In the genomic region with DNA sequence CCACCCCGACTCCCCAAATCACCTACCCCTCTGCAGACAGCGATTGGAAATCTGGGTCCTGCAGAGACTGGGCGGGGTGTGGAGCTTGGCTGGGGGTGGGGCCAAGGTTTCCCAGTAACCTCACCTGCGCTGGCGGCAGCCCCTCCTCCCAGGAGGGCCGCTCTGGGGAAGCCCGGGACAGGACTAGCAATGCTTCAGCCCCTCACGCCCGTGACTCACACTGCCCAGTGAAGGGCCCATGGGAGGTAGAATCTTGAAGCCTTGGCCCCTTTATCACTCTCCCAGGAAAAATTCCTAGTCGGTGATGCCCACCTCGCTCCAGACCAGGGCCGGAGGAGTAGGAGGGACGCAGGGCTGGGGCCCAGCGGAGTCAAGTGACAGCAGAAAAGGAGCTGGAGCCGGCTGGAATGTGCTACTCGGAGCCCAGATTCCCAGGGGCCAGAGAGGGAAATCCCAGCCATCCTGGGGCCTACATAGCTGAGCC, we compare ENCODE assay signal across 8 mouse cellular contexts. TPM values are rescaled to one million over a fixed set of nuclear protein-coding genes. Genes with fewer than 3 reads are reported as not detected.
A peak's percentile ranks its signal among the peaks of the same experiment; 100 is the strongest.
DNase-seq lines count a peak whose midpoint lies in the region; ATAC-seq and TF ChIP-seq lines count a peak whose summit lies in the region.

No protein-coding gene starts in this region.

- in situ Hi-C loops in ES-E14 (cut with MboI; ENCODE audit: low sequenced_read_pairs in 2 of 2, unreplicated experiment in 2 of 2), result no loop called here

- DNase-seq in ES-E14 (ENCODE audit: low read depth, low spot score), result no peak
- peak; percentile 78 for DNase-seq in cerebellum, adult 11-12 months
- no peak for DNase-seq in forebrain, postnatal 0 days
- no peak for DNase-seq in liver, postnatal 0 days
- peak; percentile 49 for DNase-seq in retina, embryonic 14.5 days (ENCODE audit: low spot score)
- no peak for DNase-seq in left cerebral cortex, postnatal 4 days
- DNase-seq in left cerebral cortex, postnatal 14 days (ENCODE audit: low spot score in 2 of 2), result no peak

- H3K4me2 ChIP-seq in forebrain, postnatal 0 days (ENCODE audit: low read depth), result peak overlapping the region; percentile 70
- H3K4me2 ChIP-seq in intestine, postnatal 0 days (replicated peaks; ENCODE audit: low read depth), result peak overlapping the region; percentile 91
- H3K4me2 ChIP-seq in liver, postnatal 0 days (ENCODE audit: low read depth, low read length), result peak overlapping the region; percentile 35; the same call in 1 of the 2 replicates

- no peak overlapping the region for H3K27ac ChIP-seq in ES-E14 (ENCODE audit: insufficient read depth, low read depth, low read length, poor library complexity, severe bottlenecking)
- H3K27ac ChIP-seq in forebrain, postnatal 0 days (ENCODE audit: low read depth, low read length), result peak overlapping the region; percentile 96
- peak overlapping the region; percentile 90 for H3K27ac ChIP-seq in intestine, postnatal 0 days (ENCODE audit: low read depth, low read length)
- 0 out of 2 replicates have a peak overlapping the region, but pooled peaks have one; percentile 29 for H3K27ac ChIP-seq in liver, postnatal 0 days (ENCODE audit: low read depth)

- WGBS in forebrain, postnatal 0 days, result 5% methylated on average over 16 of the region's 16 CpGs
- WGBS in intestine, postnatal 0 days, result 3% methylated on average over 16 of the region's 16 CpGs
- 18% methylated on average over 16 of the region's 16 CpGs for WGBS in liver, postnatal 0 days (ENCODE audit: insufficient replicate concordance)

- H3K4me3 ChIP-seq in ES-E14 (ENCODE audit: insufficient read depth in 1 of 2, low read depth in 1 of 2, low read length in 2 of 2, poor library complexity in 1 of 2, severe bottlenecking in 1 of 2), result peak overlapping the region; percentile 67 to 81; a peak in 3 of 4 replicates
- H3K4me3 ChIP-seq in forebrain, postnatal 0 days (ENCODE audit: low read depth, low read length), result peak overlapping the region; percentile 69
- peak overlapping the region; percentile 59 for H3K4me3 ChIP-seq in intestine, postnatal 0 days (ENCODE audit: low read depth, low read length)
- H3K4me3 ChIP-seq in liver, postnatal 0 days (ENCODE audit: low read depth, low read length), result 0 out of 2 replicates have a peak overlapping the region, but pooled peaks have one; percentile 1

- intact Hi-C loops in left cerebral cortex, postnatal 4 days (cut with DNase I), result no loop called here
- intact Hi-C loops in left cerebral cortex, postnatal 14 days (cut with DNase I), result no loop called here

- TF ChIP-seq CTCF in forebrain, postnatal 0 days (IDR thresholded peaks at IDR 0.05; ENCODE audit: low read depth), result no peak
- TF ChIP-seq CTCF in intestine, postnatal 0 days (IDR thresholded peaks at IDR 0.05; ENCODE audit: low read depth), result no peak
- no peak for TF ChIP-seq CTCF in liver, postnatal 0 days (IDR thresholded peaks at IDR 0.05; ENCODE audit: low read depth)

- H3K36me3 ChIP-seq in ES-E14 (ENCODE audit: control insufficient read depth, insufficient read depth, low read length, poor library complexity, severe bottlenecking), result no peaks in the 10 kb centered on the region
- H3K36me3 ChIP-seq in forebrain, postnatal 0 days (ENCODE audit: insufficient read depth), result no peaks in the 10 kb centered on the region
- no peaks in the 10 kb centered on the region for H3K36me3 ChIP-seq in intestine, postnatal 0 days (ENCODE audit: control insufficient read depth, insufficient read depth)
- no peaks in the 10 kb centered on the region for H3K36me3 ChIP-seq in liver, postnatal 0 days (replicated peaks; ENCODE audit: insufficient read depth, low read length)

- H3K27me3 ChIP-seq in forebrain, postnatal 0 days (ENCODE audit: insufficient read depth, low read length), result no peaks in the 10 kb centered on the region
- H3K27me3 ChIP-seq in intestine, postnatal 0 days (replicated peaks; ENCODE audit: control insufficient read depth, insufficient read depth, low read length), result no peaks in the 10 kb centered on the region
- peaks cover 64% of the 10 kb centered on the region for H3K27me3 ChIP-seq in liver, postnatal 0 days (ENCODE audit: insufficient read depth, low read length)

- H3K9ac ChIP-seq in ES-E14 (ENCODE audit: insufficient read depth, low read depth, low read length, poor library complexity, severe bottlenecking), result 0 out of 2 replicates have a peak overlapping the region, but pooled peaks have one; percentile 40
- peak overlapping the region; percentile 83 for H3K9ac ChIP-seq in forebrain, postnatal 0 days
- H3K9ac ChIP-seq in intestine, postnatal 0 days (ENCODE audit: low read depth, low read length), result peak overlapping the region; percentile 56
- no peak overlapping the region for H3K9ac ChIP-seq in liver, postnatal 0 days (replicated peaks)

- ATAC-seq in forebrain, postnatal 0 days, result no peak
- no peak for ATAC-seq in intestine, postnatal 0 days
- ATAC-seq in liver, postnatal 0 days, result no peak

- no peaks in the 10 kb centered on the region for H3K9me3 ChIP-seq in ES-E14 (ENCODE audit: control insufficient read depth, insufficient read depth, low read depth, low read length)
- H3K9me3 ChIP-seq in forebrain, postnatal 0 days (ENCODE audit: low read length), result no peaks in the 10 kb centered on the region
- H3K9me3 ChIP-seq in intestine, postnatal 0 days (ENCODE audit: control insufficient read depth), result no peaks in the 10 kb centered on the region
- no peaks in the 10 kb centered on the region for H3K9me3 ChIP-seq in liver, postnatal 0 days (ENCODE audit: low read length)

- H3K4me1 ChIP-seq in ES-E14 (ENCODE audit: control insufficient read depth in 2 of 2, insufficient read depth in 2 of 2, low read length in 2 of 2, poor library complexity in 1 of 2), result peaks cover 5 to 31% of the 10 kb centered on the region in 2 experiments; a peak in 3 of 4 replicates
- H3K4me1 ChIP-seq in forebrain, postnatal 0 days (ENCODE audit: insufficient read depth), result peaks cover 30% of the 10 kb centered on the region
- peaks cover 23% of the 10 kb centered on the region for H3K4me1 ChIP-seq in intestine, postnatal 0 days (replicated peaks; ENCODE audit: control insufficient read depth, insufficient read depth, low read length)
- H3K4me1 ChIP-seq in liver, postnatal 0 days (ENCODE audit: insufficient read depth), result peaks cover 5% of the 10 kb centered on the region; the same call in 1 of the 2 replicates

- TF ChIP-seq EP300 in liver, postnatal 0 days (IDR thresholded peaks at IDR 0.05; ENCODE audit: low read depth), result no peak

TF ChIP-seq in ES-E14, 5 proteins besides CTCF, POLR2A, EP300 and RAD21:
- no peak for TF ChIP-seq ZC3H11A (IDR thresholded peaks at IDR 0.05; ENCODE audit: borderline replicate concordance, low read depth, low read length)
- TF ChIP-seq ZNF384 (IDR thresholded peaks at IDR 0.05; ENCODE audit: low read depth, low read length), result no peak
- no peak for TF ChIP-seq CHD2 (IDR thresholded peaks at IDR 0.05; ENCODE audit: low read depth, low read length)
- no peak for TF ChIP-seq HCFC1 (IDR thresholded peaks at IDR 0.05; ENCODE audit: borderline replicate concordance, insufficient read depth, low read length)
- TF ChIP-seq MAFK (IDR thresholded peaks at IDR 0.05; ENCODE audit: insufficient read depth, low read depth, low read length), result no peak

RNA-seq across cellular contexts. Expression of gene Ddr1, which starts 2.4 kb away (rescaled TPM):
- 46.0 and 78.8 TPM in 2 replicates for total RNA-seq in ES-E14 (2012; rRNA removed)
- 53.0 and 59.8 TPM in 2 replicates for total RNA-seq in forebrain, postnatal 0 days (2014; rRNA removed)
- polyA plus RNA-seq in forebrain, postnatal 0 days (2015; fragmentation: Nextera tagmentation; extraction: Ambion mirVana), result 37.3 and 51.2 TPM in 2 replicates
- 27.8 and 30.0 TPM in 2 replicates for polyA plus RNA-seq in intestine, postnatal 0 days (2015; fragmentation: Nextera tagmentation; extraction: Ambion mirVana)
- polyA plus RNA-seq in liver, postnatal 0 days (2015; fragmentation: Nextera tagmentation; extraction: Ambion mirVana), result 2.2 and 2.3 TPM in 2 replicates
- total RNA-seq in left cerebral cortex, postnatal 4 days (2021), result 10 to 100 TPM; 42.6 to 50.1 TPM
- 10 to 100 TPM; 46.1 to 52.8 TPM for total RNA-seq in left cerebral cortex, postnatal 14 days (2021)

RNA-seq across cellular contexts. Expression of gene Gtf2h4, which starts 28.5 kb away (rescaled TPM):
- total RNA-seq in ES-E14 (2012; rRNA removed), result 75.3 and 83.0 TPM in 2 replicates
- 21.2 and 30.9 TPM in 2 replicates for total RNA-seq in forebrain, postnatal 0 days (2014; rRNA removed)
- 20.9 and 22.1 TPM in 2 replicates for polyA plus RNA-seq in forebrain, postnatal 0 days (2015; fragmentation: Nextera tagmentation; extraction: Ambion mirVana)
- polyA plus RNA-seq in intestine, postnatal 0 days (2015; fragmentation: Nextera tagmentation; extraction: Ambion mirVana), result 16.9 and 18.1 TPM in 2 replicates
- polyA plus RNA-seq in liver, postnatal 0 days (2015; fragmentation: Nextera tagmentation; extraction: Ambion mirVana), result 14.1 and 15.2 TPM in 2 replicates
- total RNA-seq in left cerebral cortex, postnatal 4 days (2021), result 10 to 100 TPM; 29.1 to 31.8 TPM
- total RNA-seq in left cerebral cortex, postnatal 14 days (2021), result 10 to 100 TPM; 23.0 to 26.2 TPM

RNA-seq across cellular contexts. Expression of gene Vars2, which starts 34.6 kb away (rescaled TPM):
- 58.5 and 90.3 TPM in 2 replicates for total RNA-seq in ES-E14 (2012; rRNA removed)
- 29.5 and 42.0 TPM in 2 replicates for total RNA-seq in forebrain, postnatal 0 days (2014; rRNA removed)
- 8.5 and 10.4 TPM in 2 replicates for polyA plus RNA-seq in forebrain, postnatal 0 days (2015; fragmentation: Nextera tagmentation; extraction: Ambion mirVana)
- 6.0 and 6.3 TPM in 2 replicates for polyA plus RNA-seq in intestine, postnatal 0 days (2015; fragmentation: Nextera tagmentation; extraction: Ambion mirVana)
- polyA plus RNA-seq in liver, postnatal 0 days (2015; fragmentation: Nextera tagmentation; extraction: Ambion mirVana), result 4.6 and 5.0 TPM in 2 replicates
- total RNA-seq in left cerebral cortex, postnatal 4 days (2021), result 10 to 100 TPM; 51.5 to 53.3 TPM
- 10 to 100 TPM; 31.1 to 40.8 TPM for total RNA-seq in left cerebral cortex, postnatal 14 days (2021)

RNA-seq across cellular contexts. Expression of gene Mucl3, which starts 58.5 kb away (rescaled TPM):
- total RNA-seq in ES-E14 (2012; rRNA removed), result 0.85 and 1.1 TPM in 2 replicates
- 0.15 TPM in 1 of 2 replicates, not detected in the other for total RNA-seq in forebrain, postnatal 0 days (2014; rRNA removed)
- not detected in 2 replicates for polyA plus RNA-seq in forebrain, postnatal 0 days (2015; fragmentation: Nextera tagmentation; extraction: Ambion mirVana)
- 2.8 and 16.7 TPM in 2 replicates for polyA plus RNA-seq in intestine, postnatal 0 days (2015; fragmentation: Nextera tagmentation; extraction: Ambion mirVana)
- not detected in 2 replicates for polyA plus RNA-seq in liver, postnatal 0 days (2015; fragmentation: Nextera tagmentation; extraction: Ambion mirVana)
- total RNA-seq in left cerebral cortex, postnatal 4 days (2021), result not detected
- not detected for total RNA-seq in left cerebral cortex, postnatal 14 days (2021)

Comparison
In these comparisons a context has a peak if more than half of its experiments do, and no peak if none do; other contexts are left out.
1. DNase-seq: peak in cerebellum, adult 11-12 months (single experiment) and retina, embryonic 14.5 days (single experiment); none in ES-E14 (single experiment), forebrain, postnatal 0 days (single experiment), liver, postnatal 0 days (single experiment), left cerebral cortex, postnatal 4 days (single experiment) and left cerebral cortex, postnatal 14 days (0 of 2).
2. H3K4me3 ChIP-seq: peak in every context shown above with its lines; median percentile 74 in ES-E14; 69 in forebrain, postnatal 0 days; 59 in intestine, postnatal 0 days; 1 in liver, postnatal 0 days.
3. H3K4me2 ChIP-seq: peak in every context shown above with its lines; median percentile 91 in intestine, postnatal 0 days; 70 in forebrain, postnatal 0 days; 35 in liver, postnatal 0 days.